Mouse (Mus musculus): ENCODE measurements around the gene Dnm2.
A peak's percentile ranks its signal among the peaks of the same experiment; 100 is the strongest.

Dnm2 gene

GRCm38 (mm10) chr9:21547075-21547941 lies 122.6 kb downstream of the Dnm2 start:
- DNase-seq (ENCODE audit: low read depth, low spot score): peak; percentile 68
- Histone ChIP-seq H3K36me3 (ENCODE audit: control insufficient read depth, insufficient read depth, low read length, poor library complexity, severe bottlenecking) (peaks cover 4% of the 10 kb centered on the region; the same call in 1 of the 2 replicates), H3K27me3 (ENCODE audit: control insufficient read depth, insufficient read depth, low read length, poor library complexity, severe bottlenecking) (no peaks in the 10 kb centered on the region)

GRCm38 (mm10) chr9:21551049-21551448 lies 126.3 kb downstream of the Dnm2 start:
- Histone ChIP-seq H3K27me3 (ENCODE audit: control insufficient read depth, insufficient read depth, low read length, poor library complexity, severe bottlenecking) (no peaks in the 10 kb centered on the region), H3K36me3 (ENCODE audit: control insufficient read depth, insufficient read depth, low read length, poor library complexity, severe bottlenecking) (no peaks in the 10 kb centered on the region; the same call in 1 of the 2 replicates)
- DNase-seq (ENCODE audit: low read depth, low spot score): no peak

- DNase-seq (ENCODE audit: low read depth, low spot score): no peak
- H3K27me3 ChIP-seq (ENCODE audit: control insufficient read depth, insufficient read depth, low read length, poor library complexity, severe bottlenecking): no peaks in the 10 kb centered on the region
- no peaks in the 10 kb centered on the region; the same call in 1 of the 2 replicates for H3K36me3 ChIP-seq (ENCODE audit: control insufficient read depth, insufficient read depth, low read length, poor library complexity, severe bottlenecking)
Measured at GRCm38 (mm10) chr9:21553607-21554273, 129.0 kb downstream of the Dnm2 start.

- DNase-seq (ENCODE audit: low read depth, low spot score): no peak
Measured at GRCm38 (mm10) chr9:21555198-21555742, 130.6 kb downstream of the Dnm2 start.

GRCm38 (mm10) chr9:21556996-21557395 lies 132.3 kb downstream of the Dnm2 start:
- H3K27me3 ChIP-seq (ENCODE audit: control insufficient read depth, insufficient read depth, low read length, poor library complexity, severe bottlenecking): no peaks in the 10 kb centered on the region
- H3K36me3 ChIP-seq (ENCODE audit: control insufficient read depth, insufficient read depth, low read length, poor library complexity, severe bottlenecking): no peaks in the 10 kb centered on the region
- no peak for DNase-seq (ENCODE audit: low read depth, low spot score)

More at GRCm38 (mm10) chr9:21555198-21555742, 130.6 kb downstream of the Dnm2 start:
- Histone ChIP-seq H3K36me3 (ENCODE audit: control insufficient read depth, insufficient read depth, low read length, poor library complexity, severe bottlenecking) (no peaks in the 10 kb centered on the region; the same call in 1 of the 2 replicates), H3K27me3 (ENCODE audit: control insufficient read depth, insufficient read depth, low read length, poor library complexity, severe bottlenecking) (no peaks in the 10 kb centered on the region)

Measured in splenic B cell, adult 2 months (primary cell).